Mouse (Mus musculus): ENCODE results near the gene Zfp652.

Gene Zfp652

GRCm38 (mm10) chr11:95809603-95810002 is 97.1 kb downstream of the Zfp652 start:
- DNase-seq (ENCODE audit: low read depth), result no peak

GRCm38 (mm10) chr11:95810828-95811227 is 98.4 kb downstream of the Zfp652 start:
- DNase-seq (ENCODE audit: low read depth), result no peak

GRCm38 (mm10) chr11:95811741-95812140 is 99.3 kb downstream of the Zfp652 start:
- DNase-seq (ENCODE audit: low read depth), result no peak

GRCm38 (mm10) chr11:95812224-95812623 is 99.8 kb downstream of the Zfp652 start:
- DNase-seq (ENCODE audit: low read depth), result no peak

GRCm38 (mm10) chr11:95814101-95814500 is 101.6 kb downstream of the Zfp652 start:
- no peak for DNase-seq (ENCODE audit: low read depth)

- no peak for DNase-seq (ENCODE audit: low read depth)
Observed at GRCm38 (mm10) chr11:95814857-95815256, 102.4 kb downstream of the Zfp652 start.

- DNase-seq (ENCODE audit: low read depth), result no peak
Observed at GRCm38 (mm10) chr11:95815412-95815811, 102.9 kb downstream of the Zfp652 start.

GRCm38 (mm10) chr11:95819138-95819537 is 106.7 kb downstream of the Zfp652 start:
- DNase-seq (ENCODE audit: low read depth), result no peak

- DNase-seq (ENCODE audit: low read depth), result no peak
Observed at GRCm38 (mm10) chr11:95821511-95821910, 109.0 kb downstream of the Zfp652 start.

- no peak for DNase-seq (ENCODE audit: low read depth)
Observed at GRCm38 (mm10) chr11:95822437-95822836, 110.0 kb downstream of the Zfp652 start.

GRCm38 (mm10) chr11:95824071-95824876 is 111.8 kb downstream of the Zfp652 start, which contains the start of gene Phospho1:
Gene Phospho1 (plus strand): TSS chr11:95824499.
- DNase-seq (ENCODE audit: low read depth), result peak; percentile 76

GRCm38 (mm10) chr11:95824877-95825243 is 112.4 kb downstream of the Zfp652 start:
- no peak for DNase-seq (ENCODE audit: low read depth)

- no peak for DNase-seq (ENCODE audit: low read depth)
Observed at GRCm38 (mm10) chr11:95825625-95826024, 113.2 kb downstream of the Zfp652 start.

- no peak for DNase-seq (ENCODE audit: low read depth)
Observed at GRCm38 (mm10) chr11:95826317-95827167, 114.1 kb downstream of the Zfp652 start.

- DNase-seq (ENCODE audit: low read depth), result no peak
Observed at GRCm38 (mm10) chr11:95827168-95827447, 114.6 kb downstream of the Zfp652 start.

GRCm38 (mm10) chr11:95827464-95828085 is 115.1 kb downstream of the Zfp652 start:
- peak; percentile 69 for DNase-seq (ENCODE audit: low read depth)

GRCm38 (mm10) chr11:95828181-95828964 is 115.9 kb downstream of the Zfp652 start:
- DNase-seq (ENCODE audit: low read depth), result no peak

- DNase-seq (ENCODE audit: low read depth), result no peak
Observed at GRCm38 (mm10) chr11:95829526-95830050, 117.1 kb downstream of the Zfp652 start.

GRCm38 (mm10) chr11:95830411-95831275 is 118.2 kb downstream of the Zfp652 start:
- no peak for DNase-seq (ENCODE audit: low read depth)

- DNase-seq (ENCODE audit: low read depth), result no peak
Observed at GRCm38 (mm10) chr11:95831276-95831619, 118.8 kb downstream of the Zfp652 start.

GRCm38 (mm10) chr11:95831641-95832040 is 119.2 kb downstream of the Zfp652 start:
- DNase-seq (ENCODE audit: low read depth), result no peak

Data from c-Kit-positive CD71-negative TER-119-negative erythroid progenitor cells, embryonic 14.5 days (primary cell).